Mouse (Mus musculus): Measurements from ENCODE around the gene Hoxa5.

Gene Hoxa5

DNA sequence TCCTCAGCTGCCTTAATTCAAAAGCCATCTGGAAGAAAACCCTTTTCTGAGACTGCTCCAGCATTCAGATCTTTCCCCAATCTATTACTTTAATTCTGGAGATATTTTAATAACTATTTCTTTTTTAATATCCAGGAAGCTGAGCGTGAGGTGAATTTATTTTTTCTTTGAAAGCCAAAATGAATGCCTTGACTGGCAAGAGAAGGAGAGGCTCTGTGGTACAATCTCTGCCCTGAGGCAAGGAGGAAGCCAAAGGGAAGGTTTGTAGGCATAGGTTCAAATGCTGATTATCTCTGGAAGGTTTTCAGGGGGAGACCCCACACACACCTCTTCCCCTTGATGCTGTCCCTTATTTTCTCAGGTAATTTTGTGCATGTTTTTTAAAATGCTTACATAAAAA is 37.2 kb downstream of the Hoxa5 start:
- no peak for TF ChIP-seq GATA4 (IDR thresholded peaks at IDR 0.05; ENCODE audit: insufficient replicate concordance, low read length)

DNA sequence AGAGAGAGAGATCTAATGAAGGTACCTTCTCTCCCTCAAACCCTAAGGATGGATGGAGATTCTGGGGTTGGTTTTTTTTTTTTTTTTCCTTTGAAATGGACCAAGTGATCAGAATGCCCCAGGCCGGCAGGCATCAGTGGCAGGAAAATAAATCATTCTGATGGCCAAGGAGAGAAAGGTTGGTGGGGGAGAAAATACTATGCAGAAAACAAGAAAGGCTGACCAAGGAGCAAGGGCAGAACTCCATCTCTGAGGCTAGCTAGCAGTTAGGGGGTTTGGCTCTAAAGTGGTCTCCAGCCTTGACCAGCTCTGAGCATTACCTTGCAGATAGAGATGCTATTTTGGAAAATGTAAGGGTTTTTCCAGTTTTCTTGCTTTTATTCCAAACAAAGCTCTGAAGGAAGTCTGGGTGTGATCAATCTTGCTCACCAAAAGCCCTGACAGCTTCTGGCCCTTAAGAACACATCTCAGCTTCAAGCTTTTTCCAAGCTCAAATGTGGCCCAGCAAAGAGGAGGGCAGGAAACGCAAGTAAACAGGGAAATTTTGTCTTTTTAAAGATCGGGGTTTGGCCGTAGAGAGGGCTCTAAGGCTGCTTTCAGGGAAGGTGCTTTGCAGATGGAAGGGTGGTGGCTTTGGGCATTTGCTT is 37.8 kb downstream of the Hoxa5 start:
- no peak for TF ChIP-seq GATA4 (IDR thresholded peaks at IDR 0.05; ENCODE audit: insufficient replicate concordance, low read length)

DNA sequence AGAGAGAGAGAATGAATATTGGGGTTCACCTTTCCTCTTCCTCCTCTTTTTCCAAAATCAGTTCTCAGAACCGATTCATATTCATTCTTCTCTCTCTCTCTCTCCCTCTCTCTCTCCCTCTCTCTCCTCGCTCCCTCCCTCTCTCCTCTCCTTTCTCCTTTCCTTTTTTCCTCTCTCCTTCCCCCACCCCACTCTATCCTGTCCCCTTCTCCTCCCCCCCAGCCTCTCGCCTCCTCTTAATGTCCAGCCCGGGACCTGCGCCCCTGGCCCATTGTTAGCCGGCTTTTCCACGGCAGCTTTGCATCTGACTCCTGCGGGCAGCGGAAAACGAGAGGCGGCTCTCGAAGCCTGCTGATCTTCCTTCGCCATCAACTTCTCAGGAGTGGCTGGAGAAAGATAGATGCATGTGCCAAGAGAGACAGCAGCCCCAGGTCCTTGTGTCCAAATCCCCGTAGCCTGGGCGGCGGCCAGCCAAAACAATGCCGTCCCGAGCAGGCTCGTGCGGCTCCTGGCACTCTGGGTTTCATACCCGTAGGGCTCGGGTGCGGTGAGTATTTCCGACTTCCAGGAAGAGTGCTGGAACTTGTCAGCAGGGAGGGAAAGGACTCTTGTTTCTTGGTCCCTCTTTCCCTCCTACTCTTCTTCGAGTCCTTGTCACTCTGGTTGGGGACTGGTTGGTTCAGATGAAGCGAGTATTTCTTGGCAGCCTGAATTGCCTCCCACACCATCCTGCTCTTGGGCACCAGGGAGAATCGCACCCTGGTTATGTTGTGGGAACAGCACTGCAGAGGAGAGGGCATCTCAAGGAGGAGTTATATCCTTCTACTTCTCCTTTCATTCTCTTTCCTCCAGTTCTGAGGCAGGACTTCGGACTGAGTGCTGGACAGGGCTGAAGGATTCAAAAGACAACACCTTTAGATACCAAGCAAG is 38.7 kb downstream of the Hoxa5 start:
- no peak for TF ChIP-seq GATA4 (IDR thresholded peaks at IDR 0.05; ENCODE audit: insufficient replicate concordance, low read length)

DNA sequence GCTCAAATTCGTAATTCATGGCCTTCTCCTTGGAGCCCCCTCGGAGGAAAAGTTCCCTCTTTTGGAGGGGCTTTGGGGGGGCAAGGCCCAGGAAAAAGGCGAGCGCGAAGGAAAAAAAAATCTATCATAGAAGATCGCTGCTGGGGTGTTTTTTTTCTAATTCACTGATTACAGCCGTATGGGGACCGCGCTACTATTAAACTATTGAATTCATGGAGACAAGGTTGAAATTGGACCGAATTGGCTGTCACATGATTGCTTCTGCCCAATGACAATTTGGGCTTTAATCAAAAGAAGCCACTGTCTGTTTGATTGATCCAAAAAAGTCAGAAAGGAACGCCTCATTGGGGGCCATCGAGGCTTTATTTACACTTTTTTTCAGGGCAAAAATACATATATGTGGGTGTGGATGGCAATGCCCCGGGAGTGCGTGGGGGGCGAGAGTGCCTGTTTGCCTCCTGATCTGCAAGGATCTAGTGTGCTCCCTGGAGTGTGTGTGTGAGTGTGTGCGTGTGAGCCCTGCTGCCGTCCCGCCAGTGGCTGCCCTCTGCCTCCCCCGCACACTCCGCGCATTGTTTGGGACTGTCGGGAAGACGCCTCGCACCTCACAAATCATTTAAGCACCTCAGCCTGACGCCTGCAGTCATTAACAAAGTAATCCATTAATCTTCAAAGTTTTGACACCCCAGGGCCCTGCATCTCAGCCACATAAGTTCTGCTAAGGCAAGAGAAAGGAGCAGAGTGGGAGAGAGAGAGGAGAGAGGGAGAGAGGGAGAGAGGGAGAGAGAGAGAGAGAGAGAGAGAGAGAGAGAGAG is 39.6 kb downstream of the Hoxa5 start, which contains the start of gene Hoxa2:
Gene Hoxa2, minus strand, starts transcription at position 206 of the 815 bp plus-strand sequence.
- 0 out of 2 replicates have a peak, but pooled peaks have one; percentile 31 for TF ChIP-seq GATA4 (IDR thresholded peaks at IDR 0.05; ENCODE audit: insufficient replicate concordance, low read length)

DNA sequence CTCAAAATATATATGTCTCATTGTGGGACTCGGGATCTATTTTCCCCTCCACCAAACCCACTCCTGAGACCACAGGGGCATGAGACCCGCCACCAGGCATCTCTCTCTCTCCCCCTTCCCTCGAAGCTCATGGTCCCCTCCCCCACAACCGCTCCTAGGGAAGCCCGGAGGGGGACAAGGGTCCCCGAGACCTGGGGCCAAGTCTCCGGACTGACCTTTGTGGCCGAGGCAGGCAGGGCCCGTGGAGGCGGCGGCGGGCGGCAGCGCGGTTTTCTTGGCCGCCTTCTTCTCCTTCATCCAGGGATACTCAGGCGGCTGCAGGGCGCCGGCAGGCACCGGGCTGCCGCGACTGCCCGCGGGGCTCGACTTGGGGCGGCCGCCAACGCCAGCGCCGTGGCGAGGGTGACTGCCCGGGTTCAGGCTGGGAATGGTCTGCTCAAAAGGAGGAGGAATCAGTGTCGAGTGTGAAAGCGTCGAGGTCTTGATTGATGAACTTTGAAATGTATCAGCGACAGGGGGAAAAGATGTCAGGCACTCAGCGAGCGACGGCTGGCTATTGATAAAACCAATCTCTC is 40.2 kb downstream of the Hoxa5 start:
- TF ChIP-seq GATA4 (IDR thresholded peaks at IDR 0.05; ENCODE audit: insufficient replicate concordance, low read length) = no peak

DNA sequence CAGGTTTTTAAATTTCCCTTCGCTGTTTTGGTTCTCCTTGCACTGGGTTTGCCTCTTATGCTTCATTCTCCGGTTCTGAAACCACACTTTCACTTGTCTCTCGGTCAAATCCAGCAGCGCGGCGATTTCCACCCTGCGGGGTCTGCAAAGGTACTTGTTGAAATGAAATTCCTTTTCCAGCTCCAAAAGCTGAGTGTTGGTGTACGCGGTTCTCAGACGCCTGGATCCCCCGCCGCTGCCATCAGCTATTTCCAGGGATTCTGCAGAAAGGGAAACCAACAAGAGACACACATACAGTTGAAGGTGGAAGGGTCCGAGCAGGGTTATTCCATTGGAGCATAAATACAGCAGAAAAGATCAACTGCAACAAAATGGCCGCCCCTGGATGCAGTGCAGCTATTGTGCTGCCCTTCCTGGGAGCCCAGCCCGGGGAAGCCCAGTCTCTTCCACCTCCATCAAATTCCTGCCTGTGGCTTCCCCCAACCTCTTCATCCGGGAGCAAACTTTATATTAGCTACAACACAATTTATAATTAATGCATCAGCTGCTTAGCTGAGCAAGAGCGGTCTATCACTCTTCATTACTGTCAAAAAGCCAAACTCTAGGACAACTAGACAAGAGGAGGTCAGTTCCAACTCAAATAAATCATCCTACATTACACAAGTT is 40.9 kb downstream of the Hoxa5 start:
- TF ChIP-seq GATA4 (IDR thresholded peaks at IDR 0.05; ENCODE audit: insufficient replicate concordance, low read length) = no peak

DNA sequence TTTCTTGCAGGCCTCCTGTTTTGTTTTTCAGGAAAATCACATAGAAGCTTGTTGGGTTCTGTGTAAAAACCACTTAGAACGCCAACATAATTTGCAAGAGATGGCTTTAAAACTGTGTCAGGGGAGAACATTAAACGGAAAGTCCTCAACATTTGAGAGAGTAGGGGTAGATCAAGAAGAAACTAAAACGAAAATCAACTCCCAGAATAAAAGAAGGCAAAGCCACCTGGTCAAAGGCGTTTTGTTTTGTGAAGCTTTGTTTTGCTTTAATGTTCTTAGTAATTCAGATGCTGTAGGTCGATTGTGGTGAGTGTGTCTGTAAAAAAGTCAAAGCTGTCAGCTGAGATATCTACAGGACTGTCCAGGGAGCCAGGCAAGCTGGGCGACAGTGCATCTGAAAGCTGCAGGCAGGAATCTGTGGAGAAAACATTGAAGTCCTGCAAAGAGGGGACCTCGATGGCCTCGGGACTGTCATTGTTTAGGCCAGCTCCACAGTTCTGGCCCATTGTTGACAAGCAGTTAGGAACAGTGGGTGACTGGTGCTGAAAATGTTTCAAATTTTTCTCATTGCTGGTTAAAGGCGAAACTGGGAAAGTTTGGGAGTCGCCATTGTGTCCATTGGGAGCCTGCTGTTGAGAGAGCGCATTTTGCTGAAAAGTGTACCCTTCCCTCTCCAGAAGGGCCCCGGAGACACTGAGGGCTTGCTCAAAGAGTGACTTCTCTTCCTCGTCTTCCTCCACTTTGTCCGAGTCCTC is 41.6 kb downstream of the Hoxa5 start:
- TF ChIP-seq GATA4 (IDR thresholded peaks at IDR 0.05; ENCODE audit: insufficient replicate concordance, low read length) = no peak

DNA sequence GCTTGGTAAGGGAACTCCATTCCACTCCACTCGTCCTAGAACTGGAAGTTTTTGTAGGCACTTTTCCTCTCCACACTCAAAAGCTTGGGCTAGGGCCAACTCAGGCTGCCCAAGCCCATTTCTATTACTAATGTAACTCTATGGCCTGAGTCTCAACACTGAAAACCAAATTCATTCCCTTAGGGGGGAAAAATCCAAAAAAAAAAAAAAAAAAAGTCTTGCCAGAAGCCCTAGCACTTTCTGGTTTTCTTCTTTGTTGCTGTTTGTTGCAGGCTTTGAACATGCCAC is 42.4 kb downstream of the Hoxa5 start:
- TF ChIP-seq GATA4 (IDR thresholded peaks at IDR 0.05; ENCODE audit: insufficient replicate concordance, low read length) = no peak

DNA sequence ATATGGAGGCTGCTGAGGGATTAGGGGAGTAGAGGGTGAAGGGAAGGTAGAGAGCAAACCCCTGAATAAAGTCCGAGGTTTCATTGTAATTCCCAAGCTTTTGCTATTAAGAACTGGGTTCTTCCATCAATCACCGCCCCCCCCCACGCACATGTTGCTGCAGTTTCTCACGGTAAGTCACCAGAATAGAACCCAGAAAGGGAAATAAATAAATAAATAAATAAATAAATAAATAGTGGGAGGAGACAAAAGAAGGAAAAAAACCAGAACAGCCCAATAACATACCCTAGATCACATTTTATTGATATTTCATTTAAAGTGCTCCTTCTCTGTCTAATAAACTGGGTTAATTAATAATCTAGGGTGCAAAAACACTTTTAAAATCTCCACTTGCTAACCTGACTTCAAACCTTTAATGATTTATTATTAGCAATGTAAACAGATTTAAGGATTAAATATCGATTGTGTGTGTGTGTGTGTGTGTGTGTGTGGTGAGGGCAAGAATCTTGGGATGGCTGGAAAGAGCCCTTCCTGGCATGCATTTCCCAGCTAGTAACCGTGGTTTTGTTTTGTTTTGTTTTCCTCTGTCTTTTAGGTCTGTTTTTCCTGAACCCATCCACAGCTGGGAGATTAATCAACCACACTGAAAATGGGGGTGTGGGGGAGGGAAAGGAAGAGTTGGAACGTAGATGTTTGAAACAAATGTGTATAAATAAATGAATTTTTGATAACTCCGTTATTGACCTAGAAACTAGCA is 42.9 kb downstream of the Hoxa5 start:
- TF ChIP-seq GATA4 (IDR thresholded peaks at IDR 0.05; ENCODE audit: insufficient replicate concordance, low read length) = no peak

DNA sequence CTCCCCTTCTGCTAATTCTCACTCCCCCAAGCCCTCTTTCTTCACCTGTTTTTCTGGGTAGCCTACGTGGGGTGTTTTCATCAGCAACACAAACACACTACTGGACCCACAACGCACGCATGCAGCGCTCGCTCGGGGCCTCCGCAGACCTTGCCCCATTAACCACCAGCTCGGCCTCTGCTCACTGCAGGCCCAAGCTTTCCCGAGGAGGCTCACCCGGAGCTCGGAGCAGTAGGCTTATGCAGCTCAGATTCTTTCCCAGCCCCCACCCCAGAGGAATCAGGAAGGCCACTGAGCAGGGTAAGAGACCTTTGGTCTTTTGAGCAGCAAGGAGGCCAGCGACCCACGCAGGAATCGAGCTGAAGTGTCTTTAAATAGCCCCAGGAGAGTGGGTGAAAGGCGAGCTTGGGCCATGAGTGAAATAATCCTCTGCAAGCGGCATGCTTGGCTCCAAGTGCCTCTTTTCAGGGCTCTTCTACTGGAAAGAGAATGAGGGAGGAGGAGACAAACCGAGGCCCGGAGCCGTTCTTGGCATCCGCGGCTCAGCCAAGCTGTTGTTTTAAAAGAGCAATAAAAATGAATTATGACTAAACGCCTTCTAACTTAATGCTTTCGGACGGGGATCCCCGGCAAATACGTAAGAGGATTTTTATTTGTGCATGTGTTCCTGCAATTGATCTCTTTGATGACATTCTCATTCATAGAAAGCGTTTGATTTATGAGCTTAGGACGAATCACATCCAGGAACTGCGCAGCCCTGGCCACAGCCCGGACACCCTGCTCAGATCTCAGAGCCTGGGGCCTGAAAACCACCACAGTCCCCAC is 43.7 kb downstream of the Hoxa5 start:
- no peak for TF ChIP-seq GATA4 (IDR thresholded peaks at IDR 0.05; ENCODE audit: insufficient replicate concordance, low read length)

DNA sequence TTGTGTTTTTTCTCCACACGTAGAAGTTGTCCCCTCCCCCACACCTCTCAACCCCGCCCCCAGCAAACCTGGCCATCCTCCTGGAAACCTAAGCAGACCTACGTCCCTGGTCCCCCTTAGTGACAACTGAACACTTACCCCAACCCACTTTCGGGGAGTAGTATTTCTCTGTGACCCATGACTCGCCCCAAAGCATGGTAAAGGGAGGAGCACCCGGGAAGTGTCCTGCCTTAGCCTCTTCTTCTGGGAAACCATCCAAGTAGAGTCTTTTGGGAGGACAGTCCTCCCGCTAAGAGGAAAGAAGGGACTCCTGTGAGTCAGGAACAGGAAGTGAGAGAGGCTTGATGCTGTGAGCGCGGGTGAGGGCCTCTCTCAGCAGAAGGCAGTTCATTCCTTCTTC is 44.4 kb downstream of the Hoxa5 start:
- no peak for TF ChIP-seq GATA4 (IDR thresholded peaks at IDR 0.05; ENCODE audit: insufficient replicate concordance, low read length)

DNA sequence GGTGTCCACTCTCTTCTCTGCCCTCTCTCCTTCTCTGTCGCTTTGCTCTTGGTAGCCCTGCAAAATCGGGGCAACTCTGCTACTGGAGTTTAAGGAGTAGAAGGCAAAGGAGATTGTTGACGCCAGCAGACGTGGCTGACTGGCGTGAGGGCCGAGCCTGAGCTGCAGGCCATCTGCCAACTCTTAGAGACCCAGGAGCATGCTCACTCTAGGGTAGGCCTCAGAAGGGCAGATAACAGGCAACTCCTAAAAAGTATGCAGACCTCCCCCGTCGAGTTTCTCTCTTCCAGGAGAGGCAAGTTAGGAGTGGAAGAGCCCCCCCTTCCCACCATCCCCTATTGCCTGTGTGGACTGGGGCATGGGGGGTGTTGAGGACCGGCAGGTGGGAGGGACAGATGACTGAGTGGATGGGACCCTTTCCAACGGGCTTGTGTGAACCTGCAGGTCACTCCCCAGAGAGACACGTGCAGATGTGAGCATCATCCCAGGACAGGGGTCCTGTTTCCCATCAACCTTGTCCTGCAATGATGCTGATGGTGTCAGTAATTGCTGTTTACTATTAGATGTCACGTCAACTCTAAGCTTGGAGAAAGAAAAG is 45.1 kb downstream of the Hoxa5 start:
- TF ChIP-seq GATA4 (IDR thresholded peaks at IDR 0.05; ENCODE audit: insufficient replicate concordance, low read length) = no peak
